Mouse (Mus musculus): Measurements from ENCODE around the gene Zfp72.

DNA sequence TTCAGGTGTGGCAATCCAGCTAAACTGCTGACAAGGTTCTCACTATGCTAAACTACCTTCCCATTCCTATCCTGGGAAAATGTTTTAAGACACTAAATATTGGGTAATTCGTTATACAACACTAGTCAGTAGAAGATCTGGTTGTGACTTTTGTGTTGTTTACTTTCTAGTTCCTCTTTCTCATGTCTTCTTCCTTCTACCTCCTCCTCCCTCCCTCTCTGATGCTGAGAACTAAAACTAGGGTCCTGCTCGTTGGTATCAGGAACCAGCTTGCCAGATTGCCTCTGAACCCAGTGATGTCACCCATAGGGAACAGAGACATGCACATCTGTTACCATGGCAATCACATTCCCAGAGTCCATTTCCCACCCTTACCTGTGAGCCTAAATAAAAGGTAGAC lies 28.4 kb downstream of the Zfp72 start:
- TF ChIP-seq JUND (IDR thresholded peaks at IDR 0.05; ENCODE audit: low read depth, low read length), result no peak
- TF ChIP-seq CTCF (IDR thresholded peaks at IDR 0.05 in 2 of 3, conservative IDR thresholded peaks at IDR 0.05 in 1 of 3; ENCODE audit: control insufficient read depth in 1 of 3, insufficient read depth in 1 of 3, low read depth in 2 of 3, low read length in 3 of 3, poor library complexity in 1 of 3, severe bottlenecking in 1 of 3), result no peak
- no peak for TF ChIP-seq POLR2A (IDR thresholded peaks at IDR 0.05; ENCODE audit: control insufficient read depth in 1 of 2, insufficient read depth in 1 of 2, low read depth in 1 of 2, low read length in 2 of 2, poor library complexity in 1 of 2)
- TF ChIP-seq BHLHE40 (IDR thresholded peaks at IDR 0.05; ENCODE audit: borderline replicate concordance, low read depth, low read length), result no peak
- TF ChIP-seq SIN3A (IDR thresholded peaks at IDR 0.05; ENCODE audit: low read length), result no peak
- TF ChIP-seq ZNF384 (IDR thresholded peaks at IDR 0.05; ENCODE audit: low read depth, low read length), result no peak
- TF ChIP-seq EP300 (IDR thresholded peaks at IDR 0.05; ENCODE audit: low read depth in 1 of 2, low read length in 2 of 2), result no peak
- TF ChIP-seq ZKSCAN1 (IDR thresholded peaks at IDR 0.05; ENCODE audit: low read depth, low read length), result no peak
- no peak for TF ChIP-seq ZMIZ1 (IDR thresholded peaks at IDR 0.05; ENCODE audit: low read depth, low read length)
- no peak for TF ChIP-seq CHD2 (IDR thresholded peaks at IDR 0.05; ENCODE audit: low read length)
- TF ChIP-seq MAFK (IDR thresholded peaks at IDR 0.05; ENCODE audit: borderline replicate concordance, low read depth, low read length), result no peak
